Comparison of ENCODE assay signal across 21 mouse cellular contexts in genomic region chr12:16046643-16047042, GRCm38 (mm10).
DNase-seq lines count a peak whose midpoint lies in the region; ATAC-seq and TF ChIP-seq lines count a peak whose summit lies in the region.
"Had no signal": no experiment of that assay in that cellular context is flagged by ENCODE, and none has a peak within 500 bp of the region (broad histone marks: within the 10 kb centered on the region; RNA-seq: fewer than 3 reads in every experiment).

No protein-coding gene starts in this region.

- no peaks in the 10 kb centered on the region for H3K79me2 ChIP-seq in heart, adult 2 months (replicated peaks; ENCODE audit: control insufficient read depth, insufficient read depth, low read length)
- H3K79me2 ChIP-seq in myocyte (ENCODE audit: control insufficient read depth, insufficient read depth), result no peaks in the 10 kb centered on the region

- no peak overlapping the region for H3K4me3 ChIP-seq in heart, adult 2 months
- H3K4me3 ChIP-seq in liver, embryonic 12.5 days, result no peak overlapping the region
- H3K4me3 ChIP-seq in myocyte, result no peak overlapping the region
- H3K4me3 ChIP-seq: heart, embryonic 10.5 days; limb, embryonic 13.5 days; megakaryocyte, embryonic 14.5 days had no signal

- TF ChIP-seq CTCF in heart, adult 2 months (IDR thresholded peaks at IDR 0.05), result no peak

- peak; percentile 72 for DNase-seq in heart, adult 11 months
- no peak for DNase-seq in heart, adult 2 months
- peak; percentile 43 for DNase-seq in c-Kit-positive CD71-positive TER-119-negative erythroid progenitor cells, embryonic 14.5 days (ENCODE audit: low read depth)
- no peak for DNase-seq in left cerebral cortex, postnatal 14 days (ENCODE audit: low spot score in 2 of 2)
- DNase-seq in spleen, adult 18-20 months, result no peak
- DNase-seq: adrenal gland, postnatal 14 days; cerebellum, adult 8-10 months; gastrocnemius, postnatal 14 days; heart, postnatal 14 days; kidney, adult 18-20 months; kidney, postnatal 14 days; right cerebral cortex, postnatal 14 days; thymus, adult 18-20 months had no signal

- ATAC-seq in liver, embryonic 12.5 days, result peak; percentile 91
- ATAC-seq in granulocyte monocyte progenitor cell, adult 5-6 weeks (replicated peaks; ENCODE audit: poor library complexity, severe bottlenecking), result no peak

- H3K9ac ChIP-seq in heart, adult 2 months (ENCODE audit: low read depth, low read length), result no peak overlapping the region
- no peak overlapping the region for H3K9ac ChIP-seq in liver, embryonic 12.5 days
- H3K9ac ChIP-seq: hindbrain, embryonic 14.5 days; limb, embryonic 13.5 days had no signal

- TF ChIP-seq EP300 in heart, adult 2 months (IDR thresholded peaks at IDR 0.05; ENCODE audit: insufficient read depth, low read depth, low read length), result no peak

- H3K4me2 ChIP-seq in liver, embryonic 12.5 days, result peak overlapping the region; percentile 25
- H3K4me2 ChIP-seq in myocyte (ENCODE audit: low read depth), result peak overlapping the region; percentile 52
- H3K4me2 ChIP-seq: hindbrain, embryonic 14.5 days; limb, embryonic 13.5 days had no signal

- no peak overlapping the region for H3K27ac ChIP-seq in heart, adult 2 months
- H3K27ac ChIP-seq in liver, embryonic 12.5 days, result peak overlapping the region; percentile 69
- H3K27ac ChIP-seq: heart, embryonic 10.5 days; hindbrain, embryonic 14.5 days; limb, embryonic 13.5 days had no signal

- no peak for TF ChIP-seq POLR2A in heart, adult 2 months (IDR thresholded peaks at IDR 0.05; ENCODE audit: insufficient read depth, low read depth, low read length)
- TF ChIP-seq POLR2A in myocyte (IDR thresholded peaks at IDR 0.05; ENCODE audit: insufficient read length, low read depth), result no peak

- H3ac ChIP-seq in myocyte (ENCODE audit: control insufficient read depth, insufficient read length), result no peak overlapping the region

- 51% methylated on average over 1 of the region's 1 CpGs for WGBS in heart, adult 2 months
- 24% methylated on average over 1 of the region's 1 CpGs for WGBS in liver, embryonic 12.5 days (ENCODE audit: insufficient replicate concordance)

- H3K4me1 ChIP-seq in heart, adult 2 months (ENCODE audit: control insufficient read depth, insufficient read depth, low read length), result peaks cover 2% of the 10 kb centered on the region
- peaks cover 40% of the 10 kb centered on the region for H3K4me1 ChIP-seq in liver, embryonic 12.5 days
- H3K4me1 ChIP-seq: heart, embryonic 10.5 days had no signal

- no peaks in the 10 kb centered on the region for H3K9me3 ChIP-seq in liver, embryonic 12.5 days (replicated peaks)
- H3K9me3 ChIP-seq: heart, embryonic 10.5 days; limb, embryonic 13.5 days; megakaryocyte, embryonic 14.5 days had no signal

- intact Hi-C loops in heart, adult 2 months (cut with DNase I), result no loop called here
- intact Hi-C loops in left cerebral cortex, postnatal 14 days (cut with DNase I), result no loop called here

- H3K36me3 ChIP-seq in heart, adult 2 months (ENCODE audit: control insufficient read depth, insufficient read depth, low read length), result peaks cover 2% of the 10 kb centered on the region; the same call in 1 of the 2 replicates
- H3K36me3 ChIP-seq in liver, embryonic 12.5 days, result no peaks in the 10 kb centered on the region
- no peaks in the 10 kb centered on the region for H3K36me3 ChIP-seq in myocyte (ENCODE audit: control insufficient read depth, insufficient read depth)
- H3K36me3 ChIP-seq: heart, embryonic 10.5 days; limb, embryonic 13.5 days had no signal

- H3K27me3 ChIP-seq in heart, adult 2 months (ENCODE audit: control insufficient read depth, insufficient read depth, low read length), result no peaks in the 10 kb centered on the region
- no peaks in the 10 kb centered on the region for H3K27me3 ChIP-seq in liver, embryonic 12.5 days (replicated peaks)
- no peaks in the 10 kb centered on the region for H3K27me3 ChIP-seq in myocyte (ENCODE audit: control insufficient read depth, insufficient read depth, insufficient read length)
- H3K27me3 ChIP-seq: CH12.LX; megakaryocyte, embryonic 14.5 days had no signal

TF ChIP-seq in myocyte, 11 proteins besides CTCF, POLR2A, EP300 and RAD21:
- TF ChIP-seq CEBPB (IDR thresholded peaks at IDR 0.05; ENCODE audit: insufficient read depth, poor library complexity, severe bottlenecking) (no peak), USF1 (IDR thresholded peaks at IDR 0.05; ENCODE audit: low read depth) (no peak), MYOG (IDR thresholded peaks at IDR 0.05; ENCODE audit: control insufficient read depth in 1 of 3, insufficient read depth in 1 of 3, insufficient read length in 2 of 3, low read depth in 2 of 3) (no peak), REST (IDR thresholded peaks at IDR 0.05; ENCODE audit: insufficient read depth, insufficient read length) (no peak), E2F4 (IDR thresholded peaks at IDR 0.05; ENCODE audit: insufficient read depth) (no peak), MAX (IDR thresholded peaks at IDR 0.05; ENCODE audit: low read depth) (no peak), MYOD1 (IDR thresholded peaks at IDR 0.05; ENCODE audit: control insufficient read depth in 1 of 3, insufficient read length in 2 of 3, low read depth in 2 of 3) (no peak), TCF3 (IDR thresholded peaks at IDR 0.05; ENCODE audit: insufficient read length, low read depth) (no peak)

Comparison
In these comparisons a context has a peak if more than half of its experiments do, and no peak if none do; other contexts are left out.
1. DNase-seq: peak in heart, adult 11 months (single experiment) and c-Kit-positive CD71-positive TER-119-negative erythroid progenitor cells, embryonic 14.5 days (single experiment); none in heart, adult 2 months (0 of 2), left cerebral cortex, postnatal 14 days (0 of 2) and spleen, adult 18-20 months (0 of 2).